Mouse (Mus musculus) thymus, adult 2 months (tissue): ENCODE data around the gene Hmga2. TPM values are rescaled to one million over a fixed set of nuclear protein-coding genes. Genes with fewer than 3 reads are reported as not detected.
"Not testable (repeated sequence)": the region's sequence is repeated elsewhere in the genome, so short reads cannot be mapped to it uniquely, and the experiment has no call there.

Experiments used
- DNase-seq: peaks from one replicate; pipeline ENCODE4 v3.0.0; 2021
- H3K27ac ChIP-seq: fragments of 200-500 bp; 2 replicates; pipeline ENCODE4 v1.5.1; 2012; ENCODE audit warnings: low read length, control low read depth; ENCODE audit not compliant: control insufficient read depth, insufficient read depth
- H3K27me3 ChIP-seq: fragments of 200-500 bp; 2 replicates; pipeline ENCODE4 v1.6.1; 2012; ENCODE audit warnings: mild to moderate bottlenecking, low read length, moderate library complexity, mixed read lengths; ENCODE audit not compliant: control insufficient read depth, insufficient read depth
- H3K36me3 ChIP-seq: fragments of 200-500 bp; 2 replicates; pipeline ENCODE4 v1.6.1; 2012; ENCODE audit warnings: mild to moderate bottlenecking, low read length, moderate library complexity; ENCODE audit not compliant: control insufficient read depth, insufficient read depth
- H3K4me1 ChIP-seq: fragments of 200-500 bp; replicated peaks from 2 replicates; pipeline ENCODE4 v1.6.1; 2012; ENCODE audit warnings: low read length; ENCODE audit not compliant: control insufficient read depth, insufficient read depth
- H3K4me3 ChIP-seq: fragments of 200-500 bp; 2 replicates; pipeline ENCODE4 v1.5.1; 2012; ENCODE audit warnings: mild to moderate bottlenecking, low read length, control low read depth, moderate library complexity; ENCODE audit not compliant: control insufficient read depth, insufficient read depth
- CTCF ChIP-seq: fragments of 200-500 bp; IDR thresholded peaks from 2 replicates; pipeline ENCODE4 v1.5.1; 2012; ENCODE audit warnings: mild to moderate bottlenecking, control low read depth, low read length, moderate library complexity, borderline replicate concordance; ENCODE audit not compliant: control insufficient read depth, poor library complexity, insufficient read depth; ENCODE audit errors: extremely low read depth
- POLR2A ChIP-seq: fragments of 200-500 bp; IDR thresholded peaks from 2 replicates; pipeline ENCODE4 v1.6.1; 2012; ENCODE audit warnings: mild to moderate bottlenecking, low read length, control low read depth, moderate library complexity; ENCODE audit not compliant: control insufficient read depth, poor library complexity, insufficient read depth; ENCODE audit errors: extremely low read depth
- WGBS: fragments of 180-500 bp; shearing (Covaris S2); methylation state at CpG from one replicate; pipeline ENCODE4 v1.1.7; 2018; 5-methylcytosine and 5-hydroxymethylcytosine counted together
- polyA plus RNA-seq: library from polyadenylated mRNA; depleted of rRNA; stranded (reverse); fragments of >200 nt; gene quantifications from 2 replicates; pipeline ENCODE4 v1.2.3, GENCODE M21; 2012; rRNA removed

The Hmga2 gene
- polyA plus RNA-seq, 1 experiment = 0.05 TPM

GRCm38 (mm10) chr10:120339324-120339723, 136.9 kb downstream of the Hmga2 start:
- Histone ChIP-seq H3K4me1 (no peaks in the 10 kb centered on the region), H3K4me3 (no peak overlapping the region), H3K27ac (no peak overlapping the region), H3K36me3 (no peaks in the 10 kb centered on the region), H3K27me3 (no peaks in the 10 kb centered on the region)
- WGBS = 95% methylated on average over 4 of the region's 4 CpGs
- TF ChIP-seq CTCF = no peak
- TF ChIP-seq POLR2A = no peak
- DNase-seq = no peak

- Histone ChIP-seq H3K27me3 (no peaks in the 10 kb centered on the region), H3K4me3 (no peak overlapping the region), H3K4me1 (no peaks in the 10 kb centered on the region), H3K27ac (no peak overlapping the region), H3K36me3 (no peaks in the 10 kb centered on the region)
- DNase-seq = no peak
- WGBS = 89% methylated on average over 5 of the region's 5 CpGs
- no peak for TF ChIP-seq CTCF
- TF ChIP-seq POLR2A = no peak
Measured at GRCm38 (mm10) chr10:120338841-120339240, 137.4 kb downstream of the Hmga2 start.

DNA sequence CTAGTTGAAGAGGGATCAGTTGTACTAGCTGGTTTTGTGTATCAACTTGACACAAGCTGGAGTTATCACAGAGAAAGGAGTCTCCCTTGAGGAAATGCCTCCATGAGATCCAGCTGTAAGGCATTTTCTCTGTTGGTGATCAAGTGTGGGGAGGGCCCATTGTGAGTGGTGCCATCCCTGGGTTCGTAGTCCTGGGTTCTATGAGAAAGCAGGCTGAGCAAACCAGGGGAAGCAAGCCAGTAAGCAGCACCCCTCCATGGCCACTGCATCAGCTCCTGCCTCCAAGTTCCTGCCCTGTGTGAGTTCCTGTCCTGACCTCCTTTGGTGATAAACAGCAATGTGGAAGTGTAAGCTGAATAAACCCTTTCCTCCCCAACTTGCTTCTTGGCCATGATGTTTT, 137.8 kb downstream of the Hmga2 start:
- 93% methylated on average over 1 of the region's 1 CpGs for WGBS
- not testable (repeated sequence) for H3K36me3 ChIP-seq, DNase-seq, H3K27me3 ChIP-seq, H3K4me3 ChIP-seq, H3K4me1 ChIP-seq, H3K27ac ChIP-seq

- no peak for TF ChIP-seq CTCF
- H3K27ac ChIP-seq = no peak overlapping the region
- DNase-seq = no peak
- H3K36me3 ChIP-seq = no peaks in the 10 kb centered on the region
- no peak overlapping the region for H3K4me3 ChIP-seq
- no peaks in the 10 kb centered on the region for H3K27me3 ChIP-seq
- 0 out of 2 replicates have a peak, but pooled peaks cover 2% of the 10 kb centered on the region for H3K4me1 ChIP-seq
- 96% methylated on average over 14 of the region's 14 CpGs for WGBS
Measured at GRCm38 (mm10) chr10:120327946-120328345, 148.3 kb downstream of the Hmga2 start.

- no peak for TF ChIP-seq POLR2A
- no peak for TF ChIP-seq CTCF
Measured at GRCm38 (mm10) chr10:120323584-120324203, 152.6 kb downstream of the Hmga2 start.

GRCm38 (mm10) chr10:120322815-120323214, 153.5 kb downstream of the Hmga2 start:
- WGBS = 98% methylated on average over 8 of the region's 8 CpGs
- H3K27me3 ChIP-seq = no peaks in the 10 kb centered on the region
- H3K36me3 ChIP-seq = no peaks in the 10 kb centered on the region
- no peak for DNase-seq
- TF ChIP-seq CTCF = no peak
- no peak for TF ChIP-seq POLR2A
- 0 out of 2 replicates have a peak, but pooled peaks cover 2% of the 10 kb centered on the region for H3K4me1 ChIP-seq
- no peak overlapping the region for H3K4me3 ChIP-seq
- no peak overlapping the region for H3K27ac ChIP-seq

More at GRCm38 (mm10) chr10:120323584-120324203, 152.6 kb downstream of the Hmga2 start:
- no peak for DNase-seq
- 0 out of 2 replicates have a peak, but pooled peaks cover 2% of the 10 kb centered on the region for H3K4me1 ChIP-seq
- no peaks in the 10 kb centered on the region for H3K36me3 ChIP-seq
- WGBS = 31% methylated on average over 11 of the region's 11 CpGs
- H3K4me3 ChIP-seq = no peak overlapping the region
- no peak overlapping the region; the same call in 1 of the 2 replicates for H3K27ac ChIP-seq
- H3K27me3 ChIP-seq = no peaks in the 10 kb centered on the region

GRCm38 (mm10) chr10:120319614-120320013, 156.7 kb downstream of the Hmga2 start:
- Histone ChIP-seq H3K36me3 (no peaks in the 10 kb centered on the region), H3K27ac (no peak overlapping the region), H3K27me3 (no peaks in the 10 kb centered on the region), H3K4me3 (no peak overlapping the region), H3K4me1 (0 out of 2 replicates have a peak, but pooled peaks cover 2% of the 10 kb centered on the region)
- 97% methylated on average over 12 of the region's 12 CpGs for WGBS
- TF ChIP-seq POLR2A = no peak
- TF ChIP-seq CTCF = no peak
- peak; percentile 2 for DNase-seq

Other genes with a start within 250 kb of the Hmga2 start
- 5.3 and 5.8 TPM in 2 replicates for gene Llph, start 249.4 kb downstream of the Hmga2 start, polyA plus RNA-seq